Mouse (Mus musculus): ENCODE measurements around the gene Wdfy2.

- TF ChIP-seq POLR2A (IDR thresholded peaks at IDR 0.05; ENCODE audit: control insufficient read depth in 1 of 2, insufficient read depth in 1 of 2, low read depth in 1 of 2, low read length in 2 of 2, poor library complexity in 1 of 2) (no peak), ELF1 (IDR thresholded peaks at IDR 0.05; ENCODE audit: low read depth, low read length) (no peak), CHD2 (IDR thresholded peaks at IDR 0.05; ENCODE audit: low read length) (no peak), MAX (IDR thresholded peaks at IDR 0.05; ENCODE audit: low read length) (no peak), POLR2AphosphoS5 (IDR thresholded peaks at IDR 0.05; ENCODE audit: borderline replicate concordance, low read depth, low read length) (no peak), E2F4 (IDR thresholded peaks at IDR 0.05; ENCODE audit: borderline replicate concordance, low read depth, low read length) (no peak), HCFC1 (IDR thresholded peaks at IDR 0.05; ENCODE audit: low read depth, low read length) (no peak), CTCF (IDR thresholded peaks at IDR 0.05 in 2 of 3, conservative IDR thresholded peaks at IDR 0.05 in 1 of 3; ENCODE audit: control insufficient read depth in 1 of 3, insufficient read depth in 1 of 3, low read depth in 2 of 3, low read length in 3 of 3, poor library complexity in 1 of 3, severe bottlenecking in 1 of 3) (no peak), ETS1 (IDR thresholded peaks at IDR 0.05; ENCODE audit: low read depth, low read length) (no peak), UBTF (IDR thresholded peaks at IDR 0.05; ENCODE audit: borderline replicate concordance, insufficient read depth, low read depth, low read length) (no peak)
These were observed 55.5 kb downstream of the Wdfy2 start for GRCm38 (mm10) chr14:62892771-62893641.

Measured in MEL (cell line).